ENCODE assay signal across 24 mouse cellular contexts in genomic region chr9:71722366-71722765, GRCm38 (mm10). TPM values are rescaled to one million over a fixed set of nuclear protein-coding genes. Genes with fewer than 3 reads are reported as not detected.
A peak's percentile ranks its signal among the peaks of the same experiment; 100 is the strongest.
DNase-seq lines count a peak whose midpoint lies in the region; ATAC-seq lines count a peak whose summit lies in the region.
"Had no signal": no experiment of that assay in that cellular context is flagged by ENCODE, and none has a peak within 500 bp of the region (broad histone marks: within the 10 kb centered on the region; RNA-seq: fewer than 3 reads in every experiment).

No protein-coding gene starts in this region.

- no peak for ATAC-seq in embryonic facial prominence, embryonic 13.5 days (ENCODE audit: insufficient number of reproducible peaks, insufficient read depth, low FRiP score, low TSS enrichment, low read depth)
- no peak for ATAC-seq in heart, embryonic 12.5 days (ENCODE audit: insufficient number of reproducible peaks, low FRiP score)
- ATAC-seq in heart, embryonic 15.5 days (replicated peaks; ENCODE audit: insufficient number of reproducible peaks, insufficient read depth, low FRiP score, low read depth) = peak; percentile 58
- ATAC-seq: CD4-positive, CD25-positive, alpha-beta regulatory T cell, adult 4 months; forebrain, embryonic 16.5 days; hindbrain, embryonic 16.5 days; inflammation-experienced regulatory T-cells, adult 6 months; intestine, postnatal 0 days had no signal

- no peak overlapping the region for H3K4me2 ChIP-seq in embryonic facial prominence, embryonic 13.5 days
- H3K4me2 ChIP-seq in heart, embryonic 12.5 days = no peak overlapping the region
- no peak overlapping the region for H3K4me2 ChIP-seq in heart, embryonic 15.5 days
- H3K4me2 ChIP-seq: embryonic facial prominence, embryonic 12.5 days; forebrain, embryonic 12.5 days; hindbrain, embryonic 12.5 days had no signal

- H3K4me3 ChIP-seq in embryonic facial prominence, embryonic 13.5 days = no peak overlapping the region
- H3K4me3 ChIP-seq in embryonic facial prominence, embryonic 10.5 days = no peak overlapping the region
- no peak overlapping the region for H3K4me3 ChIP-seq in heart, embryonic 12.5 days
- no peak overlapping the region for H3K4me3 ChIP-seq in heart, embryonic 15.5 days
- H3K4me3 ChIP-seq: embryonic facial prominence, embryonic 12.5 days; forebrain, embryonic 12.5 days; hindbrain, embryonic 12.5 days had no signal

- H3K9ac ChIP-seq in embryonic facial prominence, embryonic 13.5 days = no peak overlapping the region
- no peak overlapping the region for H3K9ac ChIP-seq in heart, embryonic 12.5 days
- H3K9ac ChIP-seq in heart, embryonic 15.5 days = no peak overlapping the region
- H3K9ac ChIP-seq: embryonic facial prominence, embryonic 12.5 days; forebrain, embryonic 12.5 days had no signal

- 52% methylated on average over 3 of the region's 3 CpGs for WGBS in embryonic facial prominence, embryonic 13.5 days
- 75% methylated on average over 3 of the region's 3 CpGs for WGBS in embryonic facial prominence, embryonic 10.5 days
- WGBS in heart, embryonic 12.5 days = 9% methylated on average over 3 of the region's 3 CpGs
- WGBS in heart, embryonic 15.5 days = 18% methylated on average over 3 of the region's 3 CpGs

- peaks cover 16% of the 10 kb centered on the region; the same call in 1 of the 2 replicates for H3K36me3 ChIP-seq in embryonic facial prominence, embryonic 13.5 days
- H3K36me3 ChIP-seq in embryonic facial prominence, embryonic 10.5 days (replicated peaks) = peaks cover 16% of the 10 kb centered on the region
- H3K36me3 ChIP-seq in heart, embryonic 12.5 days = peaks cover 31% of the 10 kb centered on the region
- H3K36me3 ChIP-seq in heart, embryonic 15.5 days = peaks cover 18% of the 10 kb centered on the region; the same call in 1 of the 2 replicates
- H3K36me3 ChIP-seq: forebrain, embryonic 12.5 days; hindbrain, embryonic 12.5 days had no signal

- no peaks in the 10 kb centered on the region for H3K9me3 ChIP-seq in embryonic facial prominence, embryonic 13.5 days
- no peaks in the 10 kb centered on the region for H3K9me3 ChIP-seq in embryonic facial prominence, embryonic 10.5 days
- no peaks in the 10 kb centered on the region for H3K9me3 ChIP-seq in heart, embryonic 12.5 days (replicated peaks)
- no peaks in the 10 kb centered on the region for H3K9me3 ChIP-seq in heart, embryonic 15.5 days (replicated peaks)
- H3K9me3 ChIP-seq: embryonic facial prominence, embryonic 12.5 days; forebrain, embryonic 12.5 days; G1E; hindbrain, embryonic 12.5 days had no signal

- DNase-seq in embryonic facial prominence, embryonic 10.5 days (ENCODE audit: low spot score) = no peak
- no peak for DNase-seq in heart, postnatal 25 days (ENCODE audit: low spot score)
- peak; percentile 22 to 25 for DNase-seq in lung, adult 18-20 months
- DNase-seq in lung, postnatal 4 days = no peak
- DNase-seq in adrenal gland, postnatal 10 days = no peak
- DNase-seq: adrenal gland, adult 8-10 months; B cell, adult 2 months; cerebellum, adult 11 months; cerebellum, adult 8-10 months; cerebellum, postnatal 14 days; embryo, embryonic 11 days; gastrocnemius, postnatal 14 days had no signal

- intact Hi-C loops in heart, postnatal 25 days (cut with DNase I) = no loop called here

- 0 out of 2 replicates have a peak overlapping the region, but pooled peaks have one; percentile 7 for H3K27ac ChIP-seq in embryonic facial prominence, embryonic 13.5 days
- no peak overlapping the region for H3K27ac ChIP-seq in embryonic facial prominence, embryonic 10.5 days (replicated peaks)
- H3K27ac ChIP-seq in heart, embryonic 12.5 days (ENCODE audit: poor library complexity, severe bottlenecking) = peak overlapping the region; percentile 63
- H3K27ac ChIP-seq in heart, embryonic 15.5 days = peak overlapping the region; percentile 61
- H3K27ac ChIP-seq: embryonic facial prominence, embryonic 12.5 days; forebrain, embryonic 12.5 days; hindbrain, embryonic 12.5 days had no signal

- peaks cover 26% of the 10 kb centered on the region for H3K4me1 ChIP-seq in embryonic facial prominence, embryonic 13.5 days
- H3K4me1 ChIP-seq in embryonic facial prominence, embryonic 10.5 days = peaks cover 32% of the 10 kb centered on the region
- H3K4me1 ChIP-seq in heart, embryonic 12.5 days (replicated peaks) = peaks cover 77% of the 10 kb centered on the region
- peaks cover 61% of the 10 kb centered on the region for H3K4me1 ChIP-seq in heart, embryonic 15.5 days (replicated peaks)
- H3K4me1 ChIP-seq: hindbrain, embryonic 12.5 days had no signal

- no peaks in the 10 kb centered on the region for H3K27me3 ChIP-seq in embryonic facial prominence, embryonic 13.5 days
- H3K27me3 ChIP-seq in embryonic facial prominence, embryonic 10.5 days (replicated peaks; ENCODE audit: low read depth, poor library complexity, severe bottlenecking) = no peaks in the 10 kb centered on the region
- no peaks in the 10 kb centered on the region; the same call in 1 of the 2 replicates for H3K27me3 ChIP-seq in heart, embryonic 12.5 days (replicated peaks)
- no peaks in the 10 kb centered on the region for H3K27me3 ChIP-seq in heart, embryonic 15.5 days
- H3K27me3 ChIP-seq: embryonic facial prominence, embryonic 12.5 days; forebrain, embryonic 12.5 days; hindbrain, embryonic 12.5 days had no signal

RNA-seq across cellular contexts. Expression of gene Cgnl1, which starts 49.0 kb away (rescaled TPM):
- 9.7 and 10.2 TPM in 2 replicates for polyA plus RNA-seq in embryonic facial prominence, embryonic 13.5 days (2015; fragmentation: Nextera tagmentation; extraction: Ambion mirVana)
- polyA plus RNA-seq in embryonic facial prominence, embryonic 10.5 days (2016; fragmentation: Nextera tagmentation; extraction: Ambion mirVana) = 10.8 and 11.1 TPM in 2 replicates
- polyA plus RNA-seq in heart, embryonic 12.5 days (2016; fragmentation: Nextera tagmentation; extraction: Ambion mirVana) = 54.6 and 57.2 TPM in 2 replicates
- total RNA-seq in heart, postnatal 25 days (2021) = 10 to 100 TPM; 33.5 to 39.9 TPM
- polyA plus RNA-seq in heart, embryonic 15.5 days (2015; fragmentation: Nextera tagmentation; extraction: Ambion mirVana) = 31.3 and 32.7 TPM in 2 replicates
- 10 to 100 TPM; 55.5 to 61.5 TPM for total RNA-seq in adrenal gland, postnatal 10 days (2021)
- polyA plus RNA-seq: CD4-positive, CD25-positive, alpha-beta regulatory T cell, adult 4 months; inflammation-experienced regulatory T-cells, adult 6 months had no signal

Comparison
In these comparisons a context has a peak if more than half of its experiments do, and no peak if none do; other contexts are left out.
1. DNase-seq: peak in lung, adult 18-20 months (2 of 2); none in embryonic facial prominence, embryonic 10.5 days (single experiment), heart, postnatal 25 days (single experiment), lung, postnatal 4 days (0 of 2) and adrenal gland, postnatal 10 days (single experiment).